Mouse (Mus musculus) midbrain, embryonic 10.5 days (tissue): ENCODE data around the gene Anks6. TPM values are rescaled to one million over a fixed set of nuclear protein-coding genes. Genes with fewer than 3 reads are reported as not detected.

Experiments used
- DNase-seq: peaks from one replicate; pipeline ENCODE4 v3.0.0-alpha.2; 2017; ENCODE audit warnings: low spot score
- H3K27ac ChIP-seq: fragments of 300-500 bp; sonication (generic); replicated peaks from 2 replicates; pipeline ENCODE4 v1.5.1; 2016; ENCODE audit warnings: mild to moderate bottlenecking
- H3K27me3 ChIP-seq: fragments of 300-500 bp; sonication (generic); 2 replicates; pipeline ENCODE4 v1.6.1; 2016; ENCODE audit warnings: low read depth, mild to moderate bottlenecking; ENCODE audit not compliant: poor library complexity, severe bottlenecking
- H3K36me3 ChIP-seq: fragments of 300-500 bp; sonication (generic); 2 replicates; pipeline ENCODE4 v1.6.1; 2016; ENCODE audit warnings: mild to moderate bottlenecking, moderate library complexity
- H3K4me1 ChIP-seq: fragments of 300-500 bp; sonication (generic); 2 replicates; pipeline ENCODE4 v1.6.1; 2016
- H3K4me3 ChIP-seq: fragments of 300-500 bp; sonication (generic); 2 replicates; pipeline ENCODE4 v1.5.1; 2016; ENCODE audit warnings: mild to moderate bottlenecking, moderate library complexity
- H3K9me3 ChIP-seq: fragments of 300-500 bp; sonication (generic); replicated peaks from 2 replicates; pipeline ENCODE4 v1.6.1; 2016; ENCODE audit warnings: mild to moderate bottlenecking
- WGBS: fragments of 180-500 bp; shearing (Covaris S2); methylation state at CpG from one replicate; pipeline ENCODE4 v1.1.7; 2016; 5-methylcytosine and 5-hydroxymethylcytosine counted together
- polyA plus RNA-seq: library from polyadenylated mRNA; unstranded; fragments of >200 nt; fragmentation: Nextera tagmentation; extraction: Ambion mirVana; gene quantifications from 2 replicates; pipeline ENCODE4 v1.2.1, GENCODE M21; 2016

Anks6 gene
- polyA plus RNA-seq, 1 experiment from 2014 or later: 2.9 TPM

DNA sequence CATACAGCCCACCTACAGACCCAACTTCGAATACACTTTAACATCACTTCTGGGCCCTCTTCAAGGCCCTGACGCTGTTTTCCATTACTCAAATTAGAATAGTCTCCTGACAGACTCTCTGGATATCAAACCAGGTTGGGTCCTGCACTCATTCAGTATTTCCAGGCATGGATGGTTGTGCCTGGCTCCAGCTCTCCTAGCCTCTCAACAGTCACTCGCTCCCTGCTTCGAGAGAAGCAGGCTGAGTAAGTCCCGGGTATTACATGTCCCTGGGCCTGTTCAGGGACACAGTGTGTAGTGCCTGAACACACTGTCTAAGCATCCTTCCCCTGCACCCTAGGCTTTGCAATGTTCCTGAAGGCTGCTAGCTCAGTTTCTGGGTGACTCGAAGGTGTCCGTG is 80.1 kb downstream of the Anks6 start:
- H3K36me3 ChIP-seq: no peaks in the 10 kb centered on the region
- DNase-seq: no peak
- no peak overlapping the region for H3K4me3 ChIP-seq
- H3K27ac ChIP-seq: no peak overlapping the region
- WGBS: 94% methylated on average over 7 of the region's 7 CpGs
- H3K4me1 ChIP-seq: no peaks in the 10 kb centered on the region
- H3K27me3 ChIP-seq: no peaks in the 10 kb centered on the region
- no peaks in the 10 kb centered on the region for H3K9me3 ChIP-seq

DNA sequence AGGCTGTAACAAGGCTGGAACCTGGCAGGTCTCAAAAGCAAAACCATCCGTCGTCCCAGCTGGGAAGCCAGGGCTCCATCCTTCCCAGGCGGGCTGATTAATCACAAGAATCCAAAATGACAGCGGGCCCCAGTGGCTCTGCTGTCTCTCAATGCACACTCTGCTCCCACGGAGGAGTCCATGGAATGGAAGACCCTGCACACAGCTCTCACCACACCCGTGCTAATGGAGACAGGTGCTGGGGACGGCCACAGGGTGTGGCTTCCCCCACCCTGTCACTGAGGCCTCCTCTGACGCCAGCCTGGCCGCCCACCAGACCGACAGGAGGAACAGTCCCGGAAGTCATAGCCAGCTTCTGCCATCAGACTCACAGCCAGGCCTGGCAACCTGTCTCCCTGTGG is 80.6 kb downstream of the Anks6 start:
- Histone ChIP-seq H3K9me3 (no peaks in the 10 kb centered on the region), H3K36me3 (no peaks in the 10 kb centered on the region), H3K4me3 (no peak overlapping the region), H3K4me1 (no peaks in the 10 kb centered on the region), H3K27me3 (no peaks in the 10 kb centered on the region), H3K27ac (no peak overlapping the region)
- no peak for DNase-seq
- 85% methylated on average over 11 of the region's 11 CpGs for WGBS

DNA sequence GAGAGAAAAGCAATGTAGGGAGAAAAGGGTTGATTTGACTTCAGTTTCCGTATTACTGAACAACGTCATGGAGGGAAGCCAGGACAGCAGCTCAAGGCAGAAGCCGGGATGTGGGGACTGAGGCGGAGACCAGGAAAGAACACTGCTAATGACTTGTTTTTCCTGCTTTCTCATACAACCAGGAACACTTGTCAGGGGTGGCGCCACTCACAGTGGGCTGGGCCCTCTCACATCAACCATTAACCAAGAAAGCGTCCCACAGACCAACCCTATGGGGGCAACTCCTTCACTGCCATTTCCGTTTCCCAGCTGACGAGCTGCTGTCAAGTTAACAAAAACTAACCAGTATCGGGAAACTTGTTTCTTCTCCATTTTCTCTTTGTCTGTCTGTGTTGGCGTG is 83.9 kb downstream of the Anks6 start:
- H3K9me3 ChIP-seq: no peaks in the 10 kb centered on the region
- 91% methylated on average over 10 of the region's 10 CpGs for WGBS
- H3K36me3 ChIP-seq: no peaks in the 10 kb centered on the region
- H3K27ac ChIP-seq: no peak overlapping the region
- H3K4me3 ChIP-seq: no peak overlapping the region
- DNase-seq: no peak
- no peaks in the 10 kb centered on the region for H3K27me3 ChIP-seq
- no peaks in the 10 kb centered on the region for H3K4me1 ChIP-seq

DNA sequence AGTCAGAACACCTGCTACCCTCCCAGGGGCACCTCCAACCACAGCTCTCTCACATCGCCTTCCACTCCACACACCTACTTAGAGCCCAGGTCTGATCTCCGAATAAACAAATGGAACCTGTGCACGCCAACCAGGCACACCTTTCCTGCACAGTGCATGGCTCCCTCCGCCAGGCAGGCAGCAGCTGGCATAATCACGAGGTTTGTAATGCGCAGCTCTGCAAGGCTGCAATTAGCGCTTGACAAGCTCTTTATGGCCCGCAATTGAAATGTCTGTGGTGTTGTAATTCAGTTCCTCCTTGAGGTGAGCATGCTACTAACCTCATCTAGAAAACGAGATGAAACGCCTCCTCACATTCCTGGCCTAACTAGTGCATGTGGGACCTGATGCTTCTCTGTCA is 89.2 kb downstream of the Anks6 start:
- no peak overlapping the region for H3K4me3 ChIP-seq
- H3K36me3 ChIP-seq: no peaks in the 10 kb centered on the region
- H3K4me1 ChIP-seq: no peaks in the 10 kb centered on the region
- no peak for DNase-seq
- no peaks in the 10 kb centered on the region for H3K9me3 ChIP-seq
- WGBS: 94% methylated on average over 10 of the region's 10 CpGs
- no peak overlapping the region for H3K27ac ChIP-seq
- H3K27me3 ChIP-seq: no peaks in the 10 kb centered on the region

DNA sequence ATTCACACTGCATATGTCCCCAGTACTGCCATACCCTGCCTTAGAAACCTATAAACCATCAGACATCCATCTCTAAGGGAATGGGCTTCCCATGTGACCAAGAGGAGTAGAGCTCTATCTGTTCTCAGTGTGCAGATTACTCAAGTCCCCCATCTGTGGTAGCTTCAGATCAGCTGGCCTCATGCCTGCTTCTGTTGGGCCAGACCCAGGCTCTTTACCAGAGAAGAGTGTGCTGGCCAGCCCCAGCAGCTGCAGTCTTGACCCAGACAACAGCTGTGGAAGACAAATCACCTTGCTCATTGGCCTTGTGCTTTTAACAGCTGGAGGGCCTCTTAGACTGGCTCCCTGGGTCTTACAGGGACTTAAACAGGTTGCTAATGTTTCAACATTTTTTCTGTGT is 90.7 kb downstream of the Anks6 start:
- DNase-seq: no peak
- no peaks in the 10 kb centered on the region for H3K36me3 ChIP-seq

More for the DNA sequence above, 90.7 kb downstream of the Anks6 start:
- no peak overlapping the region for H3K27ac ChIP-seq
- no peak overlapping the region for H3K4me3 ChIP-seq
- no peaks in the 10 kb centered on the region for H3K4me1 ChIP-seq
- H3K27me3 ChIP-seq: no peaks in the 10 kb centered on the region
- H3K9me3 ChIP-seq: no peaks in the 10 kb centered on the region

Other genes with a start within 250 kb of the Anks6 start
- 0.12 and 0.25 TPM in 2 replicates for gene Gabbr2, start 65.6 kb downstream of the Anks6 start, polyA plus RNA-seq
- 6.5 and 7.8 TPM in 2 replicates for gene Galnt12, start 34.5 kb upstream of the Anks6 start, polyA plus RNA-seq
- 2.5 and 2.7 TPM in 2 replicates for gene Col15a1, start 150.7 kb upstream of the Anks6 start, polyA plus RNA-seq